Mouse (Mus musculus): Measurements from ENCODE around the gene Zmynd8. TPM values are rescaled to one million over a fixed set of nuclear protein-coding genes. Genes with fewer than 3 reads are reported as not detected.

The Zmynd8 gene
- polyA plus RNA-seq, 1 experiment from 2014 or later, result 57.6 TPM

GRCm38 (mm10) chr2:165849129-165849528 lies 49.7 kb downstream of the Zmynd8 start:
- 51% methylated on average over 5 of the region's 5 CpGs for WGBS
- no peaks in the 10 kb centered on the region for H3K9me3 ChIP-seq (ENCODE audit: control insufficient read depth, low read depth, low read length)
- 0 out of 2 replicates have a peak, but pooled peaks have one; percentile 38 for ATAC-seq (ENCODE audit: insufficient number of reproducible peaks, insufficient read depth, low FRiP score, low read depth)
- peaks cover 49% of the 10 kb centered on the region for H3K36me3 ChIP-seq (ENCODE audit: control insufficient read depth, insufficient read depth, low read length)
- peaks cover 9% of the 10 kb centered on the region; the same call in 1 of the 2 replicates for H3K4me1 ChIP-seq (ENCODE audit: control insufficient read depth, insufficient read depth, low read length)
- H3K9ac ChIP-seq (replicated peaks; ENCODE audit: low read depth, low read length), result no peak overlapping the region
- no peaks in the 10 kb centered on the region for H3K27me3 ChIP-seq (ENCODE audit: control insufficient read depth, insufficient read depth, low read length)
- no peak overlapping the region; the same call in 1 of the 2 replicates for H3K27ac ChIP-seq (ENCODE audit: low read length)
- H3K4me2 ChIP-seq (replicated peaks; ENCODE audit: low read depth, low read length), result no peak overlapping the region
- H3K4me3 ChIP-seq (ENCODE audit: low read depth, low read length), result no peak overlapping the region

GRCm38 (mm10) chr2:165846787-165847186 lies 52.0 kb downstream of the Zmynd8 start:
- peaks cover 1% of the 10 kb centered on the region; the same call in 1 of the 2 replicates for H3K4me1 ChIP-seq (ENCODE audit: control insufficient read depth, insufficient read depth, low read length)
- H3K4me3 ChIP-seq (ENCODE audit: low read depth, low read length), result no peak overlapping the region
- no peak for ATAC-seq (ENCODE audit: insufficient number of reproducible peaks, insufficient read depth, low FRiP score, low read depth)
- H3K4me2 ChIP-seq (replicated peaks; ENCODE audit: low read depth, low read length), result no peak overlapping the region
- no peak overlapping the region for H3K27ac ChIP-seq (ENCODE audit: low read length)
- WGBS, result 85% methylated on average over 8 of the region's 8 CpGs
- no peaks in the 10 kb centered on the region for H3K27me3 ChIP-seq (ENCODE audit: control insufficient read depth, insufficient read depth, low read length)
- no peaks in the 10 kb centered on the region for H3K9me3 ChIP-seq (ENCODE audit: control insufficient read depth, low read depth, low read length)
- no peak overlapping the region for H3K9ac ChIP-seq (replicated peaks; ENCODE audit: low read depth, low read length)
- peaks cover 71% of the 10 kb centered on the region for H3K36me3 ChIP-seq (ENCODE audit: control insufficient read depth, insufficient read depth, low read length)

DNA sequence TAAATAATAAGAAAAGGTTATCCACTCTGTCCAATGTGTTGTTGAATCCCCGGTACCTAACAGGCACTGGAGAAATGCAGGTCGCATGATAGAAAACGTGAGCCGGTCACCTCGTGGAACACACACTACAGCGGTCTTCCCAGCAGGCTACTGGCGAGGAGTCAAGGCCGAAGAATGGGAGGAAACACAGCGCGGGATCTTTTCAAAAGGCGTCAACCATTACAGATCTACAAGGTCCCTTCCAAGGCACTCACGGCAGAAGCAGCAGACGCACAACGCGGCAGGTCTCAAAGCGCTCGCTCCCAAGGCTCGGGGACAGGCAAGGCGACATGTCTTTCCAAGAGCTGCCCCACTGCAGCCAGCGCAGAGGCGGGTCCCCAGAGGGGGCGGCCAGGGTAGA lies 53.3 kb downstream of the Zmynd8 start:
- Histone ChIP-seq H3K4me1 (ENCODE audit: control insufficient read depth, insufficient read depth, low read length) (no peaks in the 10 kb centered on the region; the same call in 1 of the 2 replicates), H3K9ac (replicated peaks; ENCODE audit: low read depth, low read length) (no peak overlapping the region), H3K4me2 (replicated peaks; ENCODE audit: low read depth, low read length) (no peak overlapping the region), H3K27me3 (ENCODE audit: control insufficient read depth, insufficient read depth, low read length) (no peaks in the 10 kb centered on the region), H3K27ac (ENCODE audit: low read length) (no peak overlapping the region), H3K36me3 (ENCODE audit: control insufficient read depth, insufficient read depth, low read length) (peaks cover 68% of the 10 kb centered on the region), H3K9me3 (ENCODE audit: control insufficient read depth, low read depth, low read length) (no peaks in the 10 kb centered on the region), H3K4me3 (ENCODE audit: low read depth, low read length) (no peak overlapping the region)
- WGBS, result 93% methylated on average over 22 of the region's 22 CpGs
- ATAC-seq (ENCODE audit: insufficient number of reproducible peaks, insufficient read depth, low FRiP score, low read depth), result no peak

DNA sequence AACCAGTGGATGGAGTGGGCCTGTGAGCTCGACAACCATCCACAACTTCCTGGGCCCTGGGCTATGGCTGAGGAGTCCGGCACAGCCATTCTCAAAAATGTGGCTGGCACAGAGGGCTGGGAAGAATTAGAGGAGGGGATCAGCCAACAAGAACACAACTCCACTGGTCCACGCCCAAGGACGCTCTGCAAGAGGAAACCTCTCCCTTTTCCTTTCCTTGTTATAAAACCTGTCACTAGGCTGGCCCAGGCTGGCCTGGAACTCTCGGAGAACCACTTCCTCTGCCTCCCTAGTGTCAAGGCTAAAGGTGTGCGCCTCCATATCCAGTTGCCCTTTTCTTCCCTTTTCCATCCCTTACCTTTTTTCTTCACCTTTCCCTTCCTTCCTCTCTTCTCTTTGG lies 55.5 kb downstream of the Zmynd8 start:
- 88% methylated on average over 6 of the region's 6 CpGs for WGBS
- H3K27me3 ChIP-seq (ENCODE audit: control insufficient read depth, insufficient read depth, low read length), result no peaks in the 10 kb centered on the region

GRCm38 (mm10) chr2:165842241-165842640 lies 56.6 kb downstream of the Zmynd8 start:
- no peak overlapping the region for H3K27ac ChIP-seq (ENCODE audit: low read length)

More for the DNA sequence above, 55.5 kb downstream of the Zmynd8 start:
- Histone ChIP-seq H3K27ac (ENCODE audit: low read length) (no peak overlapping the region), H3K36me3 (ENCODE audit: control insufficient read depth, insufficient read depth, low read length) (peaks cover 77% of the 10 kb centered on the region), H3K4me1 (ENCODE audit: control insufficient read depth, insufficient read depth, low read length) (no peaks in the 10 kb centered on the region; the same call in 1 of the 2 replicates), H3K4me3 (ENCODE audit: low read depth, low read length) (no peak overlapping the region), H3K4me2 (replicated peaks; ENCODE audit: low read depth, low read length) (no peak overlapping the region), H3K9me3 (ENCODE audit: control insufficient read depth, low read depth, low read length) (no peaks in the 10 kb centered on the region), H3K9ac (replicated peaks; ENCODE audit: low read depth, low read length) (no peak overlapping the region)
- no peak for ATAC-seq (ENCODE audit: insufficient number of reproducible peaks, insufficient read depth, low FRiP score, low read depth)

GRCm38 (mm10) chr2:165841805-165842204 lies 57.0 kb downstream of the Zmynd8 start:
- no peak for ATAC-seq (ENCODE audit: insufficient number of reproducible peaks, insufficient read depth, low FRiP score, low read depth)
- Histone ChIP-seq H3K9ac (replicated peaks; ENCODE audit: low read depth, low read length) (no peak overlapping the region), H3K36me3 (ENCODE audit: control insufficient read depth, insufficient read depth, low read length) (peaks cover 82% of the 10 kb centered on the region), H3K4me3 (ENCODE audit: low read depth, low read length) (no peak overlapping the region), H3K27me3 (ENCODE audit: control insufficient read depth, insufficient read depth, low read length) (no peaks in the 10 kb centered on the region), H3K27ac (ENCODE audit: low read length) (no peak overlapping the region), H3K4me1 (ENCODE audit: control insufficient read depth, insufficient read depth, low read length) (no peaks in the 10 kb centered on the region; the same call in 1 of the 2 replicates), H3K9me3 (ENCODE audit: control insufficient read depth, low read depth, low read length) (no peaks in the 10 kb centered on the region), H3K4me2 (replicated peaks; ENCODE audit: low read depth, low read length) (no peak overlapping the region)
- WGBS, result 77% methylated on average over 6 of the region's 6 CpGs

More at GRCm38 (mm10) chr2:165842241-165842640, 56.6 kb downstream of the Zmynd8 start:
- Histone ChIP-seq H3K9me3 (ENCODE audit: control insufficient read depth, low read depth, low read length) (no peaks in the 10 kb centered on the region), H3K4me1 (ENCODE audit: control insufficient read depth, insufficient read depth, low read length) (no peaks in the 10 kb centered on the region; the same call in 1 of the 2 replicates), H3K9ac (replicated peaks; ENCODE audit: low read depth, low read length) (no peak overlapping the region), H3K4me2 (replicated peaks; ENCODE audit: low read depth, low read length) (no peak overlapping the region), H3K36me3 (ENCODE audit: control insufficient read depth, insufficient read depth, low read length) (peaks cover 82% of the 10 kb centered on the region), H3K27me3 (ENCODE audit: control insufficient read depth, insufficient read depth, low read length) (no peaks in the 10 kb centered on the region), H3K4me3 (ENCODE audit: low read depth, low read length) (no peak overlapping the region)
- 94% methylated on average over 10 of the region's 10 CpGs for WGBS
- no peak for ATAC-seq (ENCODE audit: insufficient number of reproducible peaks, insufficient read depth, low FRiP score, low read depth)

DNA sequence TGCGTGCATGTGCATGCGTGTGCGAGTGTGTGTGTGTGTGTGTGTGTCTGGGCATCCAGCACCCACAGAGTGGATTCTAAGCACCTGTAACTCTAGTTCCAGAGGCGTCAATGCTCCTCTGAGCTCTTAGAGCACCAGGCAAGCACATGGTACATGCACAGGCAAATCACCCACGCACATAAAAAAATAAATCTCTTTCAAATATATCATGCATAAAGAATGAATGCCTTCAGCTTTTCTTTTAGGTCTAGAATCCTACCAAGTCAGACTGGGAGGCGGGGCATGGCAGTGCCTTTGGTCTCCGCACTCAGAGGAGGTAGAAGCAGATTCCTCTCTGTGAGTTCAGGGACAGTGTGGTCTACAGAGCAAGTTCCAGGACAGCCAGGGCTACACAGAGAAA lies 58.0 kb downstream of the Zmynd8 start:
- H3K27ac ChIP-seq (ENCODE audit: low read length), result no peak overlapping the region
- H3K36me3 ChIP-seq (ENCODE audit: control insufficient read depth, insufficient read depth, low read length), result peaks cover 82% of the 10 kb centered on the region
- H3K9me3 ChIP-seq (ENCODE audit: control insufficient read depth, low read depth, low read length), result no peaks in the 10 kb centered on the region
- 86% methylated on average over 7 of the region's 7 CpGs for WGBS
- H3K4me1 ChIP-seq (ENCODE audit: control insufficient read depth, insufficient read depth, low read length), result no peaks in the 10 kb centered on the region; the same call in 1 of the 2 replicates
- H3K27me3 ChIP-seq (ENCODE audit: control insufficient read depth, insufficient read depth, low read length), result no peaks in the 10 kb centered on the region
- no peak overlapping the region for H3K9ac ChIP-seq (replicated peaks; ENCODE audit: low read depth, low read length)
- ATAC-seq (ENCODE audit: insufficient number of reproducible peaks, insufficient read depth, low FRiP score, low read depth), result no peak
- no peak overlapping the region for H3K4me2 ChIP-seq (replicated peaks; ENCODE audit: low read depth, low read length)
- H3K4me3 ChIP-seq (ENCODE audit: low read depth, low read length), result no peak overlapping the region

DNA sequence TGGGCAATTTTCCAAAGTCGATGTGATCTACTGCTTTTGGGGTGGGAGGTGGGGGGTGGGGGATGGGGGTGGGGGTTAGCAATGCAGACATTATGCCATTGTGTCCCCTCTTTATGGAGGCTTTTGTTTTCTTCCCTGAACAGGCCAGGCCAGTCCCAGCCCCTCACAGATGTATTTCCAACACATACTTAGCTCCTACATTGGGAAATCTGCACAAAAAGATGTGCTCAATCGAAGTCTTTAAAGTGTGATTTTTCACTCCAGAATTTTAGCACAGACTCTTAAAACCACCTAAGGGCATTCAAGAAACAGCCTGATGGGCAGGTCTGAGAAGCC lies 59.5 kb downstream of the Zmynd8 start:
- Histone ChIP-seq H3K27ac (ENCODE audit: low read length) (no peak overlapping the region), H3K9me3 (ENCODE audit: control insufficient read depth, low read depth, low read length) (no peaks in the 10 kb centered on the region), H3K4me2 (replicated peaks; ENCODE audit: low read depth, low read length) (no peak overlapping the region), H3K27me3 (ENCODE audit: control insufficient read depth, insufficient read depth, low read length) (no peaks in the 10 kb centered on the region), H3K4me1 (ENCODE audit: control insufficient read depth, insufficient read depth, low read length) (no peaks in the 10 kb centered on the region; the same call in 1 of the 2 replicates), H3K4me3 (ENCODE audit: low read depth, low read length) (no peak overlapping the region), H3K36me3 (ENCODE audit: control insufficient read depth, insufficient read depth, low read length) (peaks cover 85% of the 10 kb centered on the region), H3K9ac (replicated peaks; ENCODE audit: low read depth, low read length) (no peak overlapping the region)
- no peak for ATAC-seq (ENCODE audit: insufficient number of reproducible peaks, insufficient read depth, low FRiP score, low read depth)
- 65% methylated on average over 2 of the region's 2 CpGs for WGBS
